Mouse (Mus musculus): ENCODE results near the gene Lrrc55. TPM values are rescaled to one million over a fixed set of nuclear protein-coding genes. Genes with fewer than 3 reads are reported as not detected.

Lrrc55 gene
- polyA plus RNA-seq, 1 experiment from 2014 or later, result 2.8 TPM

- no peak overlapping the region for H3K4me2 ChIP-seq
- no peak for ATAC-seq (ENCODE audit: low FRiP score)
- no peaks in the 10 kb centered on the region for H3K27me3 ChIP-seq
- no peaks in the 10 kb centered on the region for H3K9me3 ChIP-seq
- no peaks in the 10 kb centered on the region for H3K36me3 ChIP-seq (replicated peaks)
- H3K9ac ChIP-seq, result no peak overlapping the region
- H3K27ac ChIP-seq, result no peak overlapping the region
- no peak overlapping the region for H3K4me3 ChIP-seq (replicated peaks)
- H3K4me1 ChIP-seq, result no peaks in the 10 kb centered on the region
- 85% methylated on average over 8 of the region's 8 CpGs for WGBS
These were observed 8.2 kb upstream of the Lrrc55 start for GRCm38 (mm10) chr2:85205170-85205569.

DNA sequence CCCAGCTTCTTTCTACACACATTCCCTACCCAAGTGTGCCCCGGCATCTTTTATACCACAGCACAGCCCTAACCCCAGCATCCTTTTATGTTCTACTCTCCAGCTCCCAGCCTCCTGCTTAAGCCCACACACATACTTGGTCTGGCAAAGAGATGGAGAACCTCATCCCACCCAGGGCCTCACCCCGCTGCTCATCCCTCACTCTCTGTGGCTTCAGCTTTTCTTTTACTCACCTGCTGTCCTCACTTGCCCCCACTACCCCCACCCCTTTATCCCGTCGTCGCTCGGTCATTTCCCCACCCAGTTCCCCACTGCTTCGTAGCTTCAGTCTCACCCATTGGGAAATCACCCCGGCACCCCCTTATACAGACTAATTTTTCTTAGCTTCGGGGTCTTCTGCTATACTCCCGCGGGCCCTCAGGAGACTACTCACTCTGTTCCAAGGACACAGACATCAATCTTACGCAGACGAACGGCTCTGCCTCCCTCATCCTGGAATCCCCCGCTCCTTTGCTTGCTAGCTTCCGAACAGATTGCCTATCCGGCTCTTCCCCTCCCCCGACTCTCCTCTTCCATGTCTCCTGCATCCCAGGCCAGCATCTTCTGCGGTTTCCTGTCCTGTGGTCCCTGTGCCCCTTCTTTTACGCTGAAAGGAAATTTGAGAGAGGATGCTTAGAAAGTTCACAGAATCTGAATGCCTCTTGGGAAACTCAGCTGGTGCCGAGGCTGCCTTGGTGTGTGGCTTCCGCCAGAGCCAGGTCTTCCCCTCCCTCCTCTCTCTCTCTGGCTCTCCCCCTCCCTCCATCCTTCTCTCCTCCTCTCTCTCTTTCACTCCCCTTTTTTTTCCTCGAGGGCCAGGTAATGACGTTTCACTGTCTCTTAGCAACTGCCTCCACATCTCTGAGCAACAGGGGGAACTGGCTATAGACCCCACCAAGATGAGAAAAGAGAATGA lies 1.3 kb upstream of the Lrrc55 start:
- Histone ChIP-seq H3K9ac (peak overlapping the region; percentile 56), H3K4me3 (replicated peaks) (peak overlapping the region; percentile 44), H3K27me3 (no peaks in the 10 kb centered on the region), H3K36me3 (replicated peaks) (no peaks in the 10 kb centered on the region), H3K27ac (0 out of 2 replicates have a peak overlapping the region, but pooled peaks have one; percentile 36), H3K9me3 (no peaks in the 10 kb centered on the region), H3K4me1 (peaks cover 12% of the 10 kb centered on the region), H3K4me2 (peak overlapping the region; percentile 71)
- ATAC-seq (ENCODE audit: low FRiP score), result peak; percentile 78
- 2% methylated on average over 24 of the region's 24 CpGs for WGBS

DNA sequence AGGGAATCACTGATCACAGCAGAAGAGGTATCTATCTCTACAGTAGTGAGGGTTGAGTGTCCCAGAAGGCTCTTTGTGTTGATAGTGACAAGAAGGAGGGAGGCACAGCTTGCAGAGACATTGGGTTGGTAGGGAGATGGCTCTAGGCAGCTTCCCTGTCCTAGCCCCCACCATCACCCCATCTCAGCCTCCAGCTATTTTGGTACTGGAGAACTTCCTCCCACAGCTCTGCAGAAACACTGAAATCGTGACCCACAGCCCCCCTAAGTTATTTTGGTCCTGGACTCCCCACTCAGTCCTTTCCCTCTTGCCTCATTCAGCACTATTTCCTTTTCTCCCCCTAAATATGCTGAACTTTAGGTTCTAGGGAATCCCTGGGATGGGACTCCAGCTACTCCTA lies 2.4 kb downstream of the Lrrc55 start:
- Histone ChIP-seq H3K9ac (no peak overlapping the region), H3K36me3 (replicated peaks) (no peaks in the 10 kb centered on the region), H3K4me3 (replicated peaks) (no peak overlapping the region), H3K4me1 (peaks cover 12% of the 10 kb centered on the region), H3K27me3 (0 out of 2 replicates have a peak, but pooled peaks cover 7% of the 10 kb centered on the region), H3K27ac (no peak overlapping the region), H3K9me3 (no peaks in the 10 kb centered on the region), H3K4me2 (no peak overlapping the region)
- 59% methylated on average over 1 of the region's 1 CpGs for WGBS
- no peak for ATAC-seq (ENCODE audit: low FRiP score)

- no peaks in the 10 kb centered on the region for H3K9me3 ChIP-seq
- no peak overlapping the region for H3K4me2 ChIP-seq
- no peak overlapping the region for H3K4me3 ChIP-seq (replicated peaks)
- no peaks in the 10 kb centered on the region for H3K4me1 ChIP-seq
- no peak overlapping the region for H3K9ac ChIP-seq
- WGBS, result 90% methylated on average over 6 of the region's 6 CpGs
- no peak overlapping the region for H3K27ac ChIP-seq
- no peak for ATAC-seq (ENCODE audit: low FRiP score)
- H3K36me3 ChIP-seq (replicated peaks), result no peaks in the 10 kb centered on the region
- H3K27me3 ChIP-seq, result 0 out of 2 replicates have a peak, but pooled peaks cover 7% of the 10 kb centered on the region
These were observed 9.3 kb downstream of the Lrrc55 start for GRCm38 (mm10) chr2:85187582-85188151.

- Histone ChIP-seq H3K9me3 (no peaks in the 10 kb centered on the region), H3K9ac (no peak overlapping the region), H3K36me3 (replicated peaks) (no peaks in the 10 kb centered on the region), H3K27me3 (no peaks in the 10 kb centered on the region), H3K4me3 (replicated peaks) (no peak overlapping the region), H3K4me2 (no peak overlapping the region), H3K4me1 (0 out of 2 replicates have a peak, but pooled peaks cover 2% of the 10 kb centered on the region), H3K27ac (no peak overlapping the region)
- ATAC-seq (ENCODE audit: low FRiP score), result no peak
- 80% methylated on average over 4 of the region's 4 CpGs for WGBS
These were observed 18.7 kb downstream of the Lrrc55 start for GRCm38 (mm10) chr2:85178139-85178800.

GRCm38 (mm10) chr2:85173545-85173944 lies 23.5 kb downstream of the Lrrc55 start:
- no peak overlapping the region for H3K27ac ChIP-seq

GRCm38 (mm10) chr2:85172763-85173103 lies 24.3 kb downstream of the Lrrc55 start:
- no peaks in the 10 kb centered on the region for H3K9me3 ChIP-seq
- H3K27me3 ChIP-seq, result no peaks in the 10 kb centered on the region
- H3K27ac ChIP-seq, result no peak overlapping the region
- no peak overlapping the region for H3K9ac ChIP-seq
- no peak overlapping the region for H3K4me2 ChIP-seq
- no peaks in the 10 kb centered on the region for H3K4me1 ChIP-seq
- H3K36me3 ChIP-seq (replicated peaks), result no peaks in the 10 kb centered on the region
- ATAC-seq (ENCODE audit: low FRiP score), result no peak
- H3K4me3 ChIP-seq (replicated peaks), result no peak overlapping the region
- WGBS, result 63% methylated on average over 2 of the region's 2 CpGs

More at GRCm38 (mm10) chr2:85173545-85173944, 23.5 kb downstream of the Lrrc55 start:
- no peaks in the 10 kb centered on the region for H3K27me3 ChIP-seq
- H3K36me3 ChIP-seq (replicated peaks), result no peaks in the 10 kb centered on the region
- H3K9me3 ChIP-seq, result no peaks in the 10 kb centered on the region
- WGBS, result 86% methylated on average over 6 of the region's 6 CpGs
- H3K4me1 ChIP-seq, result no peaks in the 10 kb centered on the region
- no peak for ATAC-seq (ENCODE audit: low FRiP score)
- no peak overlapping the region for H3K4me2 ChIP-seq
- H3K4me3 ChIP-seq (replicated peaks), result no peak overlapping the region
- no peak overlapping the region for H3K9ac ChIP-seq

DNA sequence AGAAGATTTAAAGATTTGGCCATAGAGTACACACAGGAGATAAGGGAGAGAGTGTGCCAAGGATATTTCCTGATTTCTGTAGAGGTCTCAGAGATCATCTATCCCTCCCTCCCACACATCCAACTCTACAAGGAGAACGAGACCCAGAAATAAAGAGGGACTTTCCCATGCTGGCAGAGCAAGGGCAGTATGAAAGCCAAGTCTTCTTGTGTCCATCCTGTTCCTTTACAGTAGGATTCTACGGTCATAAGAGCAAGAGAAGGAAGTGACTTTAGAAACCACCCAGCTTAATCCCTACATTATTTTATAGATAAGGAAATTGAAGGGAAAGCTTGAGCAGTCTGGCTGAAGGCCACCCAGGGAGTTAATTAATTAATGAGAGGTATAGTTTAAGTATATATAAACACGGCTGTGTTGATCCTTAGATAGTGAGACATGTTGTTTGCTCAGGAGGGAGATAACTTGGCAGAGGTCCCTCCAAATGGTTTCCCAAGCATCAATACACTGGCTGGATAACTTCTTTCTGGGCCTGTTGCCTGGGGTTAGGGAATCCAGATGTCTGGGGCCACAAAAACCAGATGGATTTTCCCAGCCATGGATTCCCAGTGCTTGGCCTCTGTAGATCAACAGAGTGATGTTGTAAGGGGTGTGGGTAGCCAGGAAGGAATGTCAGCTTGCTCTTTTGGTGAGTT lies 24.8 kb downstream of the Lrrc55 start:
- no peaks in the 10 kb centered on the region for H3K36me3 ChIP-seq (replicated peaks)
- ATAC-seq (ENCODE audit: low FRiP score), result no peak
- no peaks in the 10 kb centered on the region for H3K4me1 ChIP-seq
- H3K9me3 ChIP-seq, result no peaks in the 10 kb centered on the region
- 80% methylated on average over 3 of the region's 3 CpGs for WGBS
- no peaks in the 10 kb centered on the region for H3K27me3 ChIP-seq
- no peak overlapping the region for H3K4me2 ChIP-seq
- no peak overlapping the region for H3K9ac ChIP-seq
- H3K4me3 ChIP-seq (replicated peaks), result no peak overlapping the region
- no peak overlapping the region for H3K27ac ChIP-seq

- no peak overlapping the region for H3K27ac ChIP-seq
- H3K4me3 ChIP-seq (replicated peaks), result no peak overlapping the region
- WGBS, result 83% methylated on average over 1 of the region's 1 CpGs
- no peak overlapping the region for H3K9ac ChIP-seq
- H3K9me3 ChIP-seq, result no peaks in the 10 kb centered on the region
- H3K36me3 ChIP-seq (replicated peaks), result no peaks in the 10 kb centered on the region
- H3K4me2 ChIP-seq, result no peak overlapping the region
- H3K27me3 ChIP-seq, result no peaks in the 10 kb centered on the region
- no peak for ATAC-seq (ENCODE audit: low FRiP score)
- H3K4me1 ChIP-seq, result 0 out of 2 replicates have a peak, but pooled peaks cover 3% of the 10 kb centered on the region
These were observed 28.7 kb downstream of the Lrrc55 start for GRCm38 (mm10) chr2:85168327-85168726.

- 64% methylated on average over 1 of the region's 1 CpGs for WGBS
- H3K36me3 ChIP-seq (replicated peaks), result no peaks in the 10 kb centered on the region
- H3K4me2 ChIP-seq, result no peak overlapping the region
- H3K27ac ChIP-seq, result no peak overlapping the region
- H3K9me3 ChIP-seq, result no peaks in the 10 kb centered on the region
- no peak overlapping the region for H3K9ac ChIP-seq
- 0 out of 2 replicates have a peak, but pooled peaks cover 3% of the 10 kb centered on the region for H3K4me1 ChIP-seq
- H3K27me3 ChIP-seq, result no peaks in the 10 kb centered on the region
- no peak for ATAC-seq (ENCODE audit: low FRiP score)
- no peak overlapping the region for H3K4me3 ChIP-seq (replicated peaks)
These were observed 29.4 kb downstream of the Lrrc55 start for GRCm38 (mm10) chr2:85167624-85168023.

GRCm38 (mm10) chr2:85163311-85164047 lies 33.5 kb downstream of the Lrrc55 start:
- Histone ChIP-seq H3K27me3 (no peaks in the 10 kb centered on the region), H3K4me3 (replicated peaks) (no peak overlapping the region), H3K9ac (no peak overlapping the region), H3K36me3 (replicated peaks) (no peaks in the 10 kb centered on the region), H3K4me1 (peaks cover 17% of the 10 kb centered on the region), H3K9me3 (no peaks in the 10 kb centered on the region), H3K4me2 (no peak overlapping the region), H3K27ac (no peak overlapping the region)
- WGBS, result 65% methylated on average over 7 of the region's 7 CpGs
- no peak for ATAC-seq (ENCODE audit: low FRiP score)
